Mouse (Mus musculus): ENCODE data around the gene Gm8332.
"Not testable (repeated sequence)": the region's sequence is repeated elsewhere in the genome, so short reads cannot be mapped to it uniquely, and the experiment has no call there.

The Gm8332 gene

GRCm38 (mm10) chr12:88250000-88250399 lies at the start of gene Gm8332:
Gm8332 (minus strand) TSS chr12:88250100.
- DNase-seq (ENCODE audit: extremely low read depth, insufficient read length, low spot score), result not testable (repeated sequence)

- DNase-seq (ENCODE audit: extremely low read depth, insufficient read length, low spot score), result not testable (repeated sequence)
These were observed 47.3 kb upstream of the Gm8332 start for GRCm38 (mm10) chr12:88297171-88297570.

- not testable (repeated sequence) for DNase-seq (ENCODE audit: extremely low read depth, insufficient read length, low spot score)
These were observed 43.2 kb upstream of the Gm8332 start for GRCm38 (mm10) chr12:88293082-88293481.

GRCm38 (mm10) chr12:88285224-88285623 lies 35.3 kb upstream of the Gm8332 start:
- DNase-seq (ENCODE audit: extremely low read depth, insufficient read length, low spot score), result not testable (repeated sequence)

- not testable (repeated sequence) for DNase-seq (ENCODE audit: extremely low read depth, insufficient read length, low spot score)
These were observed 24.5 kb upstream of the Gm8332 start, which contains the start of gene Gm5662 for GRCm38 (mm10) chr12:88274400-88274799. Gm5662 (minus strand) TSS chr12:88274500.

GRCm38 (mm10) chr12:88257241-88257640 lies 7.3 kb upstream of the Gm8332 start:
- DNase-seq (ENCODE audit: extremely low read depth, insufficient read length, low spot score), result no peak

- DNase-seq (ENCODE audit: extremely low read depth, insufficient read length, low spot score), result not testable (repeated sequence)
These were observed 6.0 kb upstream of the Gm8332 start for GRCm38 (mm10) chr12:88255917-88256316.

GRCm38 (mm10) chr12:88245786-88246185 lies 4.1 kb downstream of the Gm8332 start:
- DNase-seq (ENCODE audit: extremely low read depth, insufficient read length, low spot score), result not testable (repeated sequence)

GRCm38 (mm10) chr12:88242940-88243339 lies 7.0 kb downstream of the Gm8332 start:
- not testable (repeated sequence) for DNase-seq (ENCODE audit: extremely low read depth, insufficient read length, low spot score)

- no peak for DNase-seq (ENCODE audit: extremely low read depth, insufficient read length, low spot score)
These were observed 30.5 kb downstream of the Gm8332 start for GRCm38 (mm10) chr12:88219445-88219844.

GRCm38 (mm10) chr12:88218059-88218458 lies 31.8 kb downstream of the Gm8332 start:
- not testable (repeated sequence) for DNase-seq (ENCODE audit: extremely low read depth, insufficient read length, low spot score)

- DNase-seq (ENCODE audit: extremely low read depth, insufficient read length, low spot score), result no peak
These were observed 35.3 kb downstream of the Gm8332 start for GRCm38 (mm10) chr12:88214641-88215040.

- not testable (repeated sequence) for DNase-seq (ENCODE audit: extremely low read depth, insufficient read length, low spot score)
These were observed 38.4 kb downstream of the Gm8332 start for GRCm38 (mm10) chr12:88211458-88211857.

- no peak for DNase-seq (ENCODE audit: extremely low read depth, insufficient read length, low spot score)
These were observed 47.0 kb downstream of the Gm8332 start for GRCm38 (mm10) chr12:88202856-88203255.

Data from 3134 (cell line).